Mouse (Mus musculus): Measurements from ENCODE around the gene Aff3. TPM values are rescaled to one million over a fixed set of nuclear protein-coding genes. Genes with fewer than 3 reads are reported as not detected.

Gene Aff3
- polyA plus RNA-seq, 1 experiment from 2014 or later: 33.1 TPM

DNA sequence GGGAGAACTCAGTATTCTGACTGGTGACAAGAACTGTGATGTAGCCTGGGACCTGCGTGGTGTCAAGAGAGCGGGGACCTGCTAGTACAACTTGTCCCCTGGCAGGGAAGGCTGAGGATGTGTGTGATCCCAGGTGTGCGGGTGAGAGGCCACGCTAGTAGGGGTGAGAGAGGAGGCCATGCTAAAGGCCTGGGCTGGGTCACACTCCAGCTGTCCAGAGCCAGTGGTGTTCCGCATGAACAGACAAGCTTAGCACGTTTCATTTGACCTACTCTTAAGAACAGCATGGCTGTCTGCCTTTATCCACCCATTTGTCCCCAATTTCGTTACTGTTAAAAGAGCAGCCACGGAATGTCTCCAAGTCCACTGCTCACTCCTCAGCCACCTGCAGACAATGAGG is 434.7 kb downstream of the Aff3 start:
- peaks cover 3% of the 10 kb centered on the region; the same call in 1 of the 2 replicates for H3K9me3 ChIP-seq (replicated peaks)
- no peak overlapping the region for H3K4me2 ChIP-seq
- 82% methylated on average over 8 of the region's 8 CpGs for WGBS
- no peak overlapping the region for H3K27ac ChIP-seq (replicated peaks)
- H3K9ac ChIP-seq (replicated peaks): no peak overlapping the region
- no peak for ATAC-seq (ENCODE audit: low FRiP score)
- no peaks in the 10 kb centered on the region for H3K27me3 ChIP-seq (replicated peaks)
- peaks cover 7% of the 10 kb centered on the region; the same call in 1 of the 2 replicates for H3K36me3 ChIP-seq
- 0 out of 2 replicates have a peak, but pooled peaks cover 3% of the 10 kb centered on the region for H3K4me1 ChIP-seq
- H3K4me3 ChIP-seq (replicated peaks): no peak overlapping the region

DNA sequence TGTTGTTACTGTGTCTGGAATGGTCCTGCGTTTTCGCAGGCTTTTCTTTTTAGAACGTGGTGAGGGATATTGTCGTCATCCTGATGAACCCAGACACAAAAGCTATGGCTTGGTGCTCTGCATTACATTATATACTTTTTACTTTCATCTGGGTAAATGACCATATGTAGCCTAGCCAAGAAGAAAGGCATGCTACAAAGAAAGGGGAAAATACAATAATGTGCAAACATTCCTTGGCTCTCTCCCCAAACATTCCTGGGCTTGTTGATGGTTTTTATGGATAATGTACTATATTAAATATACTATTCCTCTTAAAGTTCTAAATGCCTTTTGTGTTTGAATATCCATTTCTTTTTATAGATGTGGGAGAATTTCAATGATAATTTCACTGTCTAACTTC is 435.9 kb downstream of the Aff3 start:
- H3K27me3 ChIP-seq (replicated peaks): no peaks in the 10 kb centered on the region
- H3K36me3 ChIP-seq: peaks cover 16% of the 10 kb centered on the region; the same call in 1 of the 2 replicates
- ATAC-seq (ENCODE audit: low FRiP score): no peak
- 91% methylated on average over 4 of the region's 4 CpGs for WGBS
- H3K27ac ChIP-seq (replicated peaks): no peak overlapping the region
- H3K4me3 ChIP-seq (replicated peaks): no peak overlapping the region
- H3K9ac ChIP-seq (replicated peaks): no peak overlapping the region
- no peak overlapping the region for H3K4me2 ChIP-seq
- 0 out of 2 replicates have a peak, but pooled peaks cover 3% of the 10 kb centered on the region for H3K4me1 ChIP-seq
- peaks cover 15% of the 10 kb centered on the region for H3K9me3 ChIP-seq (replicated peaks)

DNA sequence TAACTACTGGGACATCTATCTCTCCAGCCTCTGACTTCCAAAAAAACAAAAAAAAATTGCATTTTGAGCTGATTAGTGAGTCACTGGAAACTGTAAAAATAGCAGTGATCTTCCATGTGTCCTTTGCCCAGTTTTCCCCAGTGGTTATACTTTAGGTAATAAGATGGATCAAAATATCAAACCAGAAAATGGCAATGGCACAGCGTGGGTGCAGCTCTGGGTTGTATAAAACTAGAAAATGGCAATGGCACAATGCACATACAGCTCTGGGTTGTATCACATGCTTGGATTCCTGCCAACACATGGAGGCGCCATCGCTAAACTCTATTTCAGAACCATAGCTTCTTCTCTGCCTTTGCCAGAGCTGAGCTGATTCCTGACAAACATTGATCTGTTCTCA is 439.6 kb downstream of the Aff3 start:
- Histone ChIP-seq H3K4me3 (replicated peaks) (no peak overlapping the region), H3K27ac (replicated peaks) (no peak overlapping the region), H3K9me3 (replicated peaks) (peaks cover 17% of the 10 kb centered on the region), H3K27me3 (replicated peaks) (no peaks in the 10 kb centered on the region), H3K4me2 (no peak overlapping the region), H3K4me1 (no peaks in the 10 kb centered on the region), H3K36me3 (peaks cover 16% of the 10 kb centered on the region; the same call in 1 of the 2 replicates), H3K9ac (replicated peaks) (no peak overlapping the region)
- ATAC-seq (ENCODE audit: low FRiP score): no peak
- 96% methylated on average over 3 of the region's 3 CpGs for whole genome bisulfite sequencing

DNA sequence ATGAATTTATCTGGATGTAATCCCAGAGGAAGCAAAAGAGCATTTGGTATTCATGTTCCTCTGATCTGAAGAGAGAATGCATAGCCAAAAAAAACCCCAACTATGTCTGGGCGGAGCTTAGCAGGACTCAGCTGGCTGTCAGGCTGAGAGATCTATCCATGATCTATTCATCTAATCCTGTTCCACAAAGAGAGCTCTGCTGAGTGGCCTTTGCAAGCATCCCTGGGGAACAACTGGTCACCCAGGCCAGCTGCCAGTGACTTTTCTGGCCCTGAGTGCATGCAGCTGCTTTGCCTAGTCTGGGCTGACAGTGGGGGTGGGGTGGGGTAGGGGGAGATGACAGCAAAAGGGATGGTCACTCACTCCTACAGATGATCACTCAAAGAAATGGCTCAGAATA is 442.6 kb downstream of the Aff3 start:
- Histone ChIP-seq H3K9me3 (replicated peaks) (peaks cover 17% of the 10 kb centered on the region), H3K27me3 (replicated peaks) (no peaks in the 10 kb centered on the region), H3K4me3 (replicated peaks) (no peak overlapping the region), H3K4me1 (0 out of 2 replicates have a peak, but pooled peaks cover 7% of the 10 kb centered on the region), H3K9ac (replicated peaks) (no peak overlapping the region), H3K27ac (replicated peaks) (no peak overlapping the region), H3K4me2 (no peak overlapping the region), H3K36me3 (peaks cover 15% of the 10 kb centered on the region; the same call in 1 of the 2 replicates)
- WGBS: 88% methylated on average over 1 of the region's 1 CpGs
- no peak for ATAC-seq (ENCODE audit: low FRiP score)

DNA sequence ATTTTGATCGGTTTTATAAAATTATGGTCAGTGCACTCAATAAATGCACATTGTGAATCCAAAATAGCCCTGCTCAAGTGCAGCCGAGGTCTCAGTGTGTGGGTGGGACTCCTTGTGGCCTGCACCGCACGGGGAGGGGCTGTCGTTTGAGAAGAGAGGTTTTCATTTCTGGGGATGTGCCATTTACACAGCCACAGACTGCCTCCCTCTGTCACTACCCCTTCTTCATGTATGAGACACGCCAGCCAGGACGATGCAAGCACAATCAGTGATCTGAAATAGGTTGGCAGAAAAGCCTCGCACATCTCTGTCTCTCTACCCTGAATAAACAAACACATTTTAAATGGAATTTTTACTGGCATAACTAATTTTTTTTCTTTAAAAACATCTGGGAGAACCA is 443.3 kb downstream of the Aff3 start:
- 0 out of 2 replicates have a peak, but pooled peaks cover 7% of the 10 kb centered on the region for H3K4me1 ChIP-seq
- H3K27me3 ChIP-seq (replicated peaks): no peaks in the 10 kb centered on the region
- no peak for ATAC-seq (ENCODE audit: low FRiP score)
- no peak overlapping the region for H3K27ac ChIP-seq (replicated peaks)
- H3K36me3 ChIP-seq: 0 out of 2 replicates have a peak, but pooled peaks cover 12% of the 10 kb centered on the region
- H3K4me2 ChIP-seq: no peak overlapping the region
- WGBS: 81% methylated on average over 8 of the region's 8 CpGs
- H3K4me3 ChIP-seq (replicated peaks): no peak overlapping the region
- no peak overlapping the region for H3K9ac ChIP-seq (replicated peaks)
- peaks cover 17% of the 10 kb centered on the region; the same call in 1 of the 2 replicates for H3K9me3 ChIP-seq (replicated peaks)

DNA sequence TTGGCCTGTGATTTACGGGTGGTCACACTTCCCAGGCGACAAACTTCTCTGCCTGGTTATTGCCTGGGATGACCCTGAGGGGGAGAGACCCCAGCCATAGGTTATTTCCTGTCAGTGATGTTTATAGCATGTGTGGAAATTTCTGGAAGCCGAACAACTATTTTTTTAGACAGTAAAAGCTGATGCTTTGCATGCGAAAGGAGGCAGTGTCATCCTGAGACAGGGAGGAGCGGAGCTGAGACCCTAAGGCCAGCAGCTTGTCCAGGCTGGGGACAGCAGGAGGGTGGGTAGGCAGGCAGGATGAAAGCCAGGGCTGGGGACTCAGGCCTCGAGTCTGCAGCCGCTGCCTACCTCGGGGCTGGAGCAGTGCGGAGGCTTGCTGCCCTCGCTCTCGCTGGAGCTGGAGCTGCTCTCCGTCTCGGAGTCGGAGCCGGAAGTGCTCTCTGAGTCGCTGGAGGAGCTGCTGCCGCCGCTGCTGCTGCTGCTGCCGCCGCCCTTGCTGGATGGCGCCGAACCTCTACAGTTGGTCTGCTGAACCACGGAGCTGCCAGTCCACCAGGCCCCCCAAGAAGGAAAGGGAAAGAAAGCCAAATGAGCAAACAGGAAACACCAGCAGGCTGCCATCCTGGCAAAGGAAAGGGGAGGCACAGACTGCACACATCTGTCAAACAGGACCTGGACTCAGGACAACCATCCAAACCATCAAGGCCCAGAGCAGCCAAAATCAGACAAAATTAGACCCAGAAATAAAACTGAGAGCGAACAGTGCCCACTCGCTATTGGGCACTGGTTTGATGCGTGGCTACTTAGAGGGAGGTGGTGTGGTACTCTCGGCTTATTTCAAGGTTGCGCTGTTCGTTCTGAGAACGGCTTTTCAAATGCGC is 446.6 kb downstream of the Aff3 start:
- Histone ChIP-seq H3K9me3 (replicated peaks) (no peaks in the 10 kb centered on the region), H3K4me2 (peak overlapping the region; percentile 41), H3K9ac (replicated peaks) (peak overlapping the region; percentile 32; the same call in 1 of the 2 replicates), H3K4me3 (replicated peaks) (no peak overlapping the region), H3K4me1 (peaks cover 17% of the 10 kb centered on the region), H3K27me3 (replicated peaks) (no peaks in the 10 kb centered on the region), H3K36me3 (no peaks in the 10 kb centered on the region), H3K27ac (replicated peaks) (peak overlapping the region; percentile 63)
- ATAC-seq (ENCODE audit: low FRiP score): peak; percentile 36; the same call in 1 of the 2 replicates
- 60% methylated on average over 31 of the region's 31 CpGs for WGBS

DNA sequence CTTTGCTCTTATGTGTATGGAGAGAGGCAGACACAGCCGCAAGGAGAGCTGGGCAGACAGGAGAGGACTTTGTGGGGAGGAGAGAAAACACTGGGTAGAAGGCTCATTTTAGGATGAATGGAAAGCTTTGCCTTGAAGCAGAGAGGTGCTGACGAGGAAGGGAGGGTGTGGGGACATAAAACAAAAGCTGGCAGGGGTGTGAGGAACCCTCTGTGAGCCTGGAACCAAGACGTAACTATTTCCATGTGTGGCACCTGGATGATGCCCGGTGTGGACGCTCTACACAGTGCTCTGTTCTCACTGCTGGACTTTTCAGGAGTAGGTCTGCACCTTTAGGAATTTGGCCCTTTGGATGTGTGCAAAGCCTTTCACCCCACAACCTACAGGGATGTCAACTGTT is 447.7 kb downstream of the Aff3 start:
- no peak for ATAC-seq (ENCODE audit: low FRiP score)
- no peak overlapping the region for H3K27ac ChIP-seq (replicated peaks)

DNA sequence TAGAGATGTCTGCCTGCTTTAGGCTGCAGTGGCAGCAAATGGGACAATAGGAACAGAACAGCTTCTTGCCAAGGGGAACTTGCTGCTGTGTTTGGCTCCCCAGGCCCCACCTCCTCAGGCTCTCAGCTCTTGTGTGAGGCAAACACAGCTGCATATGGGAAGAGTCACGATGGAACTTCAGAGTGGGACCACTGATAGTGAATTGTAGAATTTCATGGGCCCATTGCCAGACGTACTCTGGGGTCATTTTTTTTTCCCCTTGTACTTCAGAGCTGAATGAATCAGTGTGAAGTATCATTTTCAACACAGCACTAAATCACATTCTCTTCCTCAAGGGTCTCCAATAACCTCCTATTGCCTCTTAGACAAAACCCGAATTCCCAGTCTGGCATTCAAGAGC is 451.4 kb downstream of the Aff3 start:
- WGBS: 39% methylated on average over 3 of the region's 3 CpGs
- Histone ChIP-seq H3K9ac (replicated peaks) (no peak overlapping the region), H3K27ac (replicated peaks) (no peak overlapping the region), H3K36me3 (peaks cover 10% of the 10 kb centered on the region; the same call in 1 of the 2 replicates), H3K4me1 (peaks cover 18% of the 10 kb centered on the region), H3K4me2 (no peak overlapping the region), H3K4me3 (replicated peaks) (no peak overlapping the region), H3K9me3 (replicated peaks) (no peaks in the 10 kb centered on the region), H3K27me3 (replicated peaks) (no peaks in the 10 kb centered on the region)
- no peak for ATAC-seq (ENCODE audit: low FRiP score)

More for the DNA sequence above, 447.7 kb downstream of the Aff3 start:
- no peak overlapping the region for H3K4me2 ChIP-seq
- no peaks in the 10 kb centered on the region for H3K27me3 ChIP-seq (replicated peaks)
- WGBS: 68% methylated on average over 5 of the region's 5 CpGs
- no peak overlapping the region for H3K4me3 ChIP-seq (replicated peaks)
- H3K36me3 ChIP-seq: no peaks in the 10 kb centered on the region
- peaks cover 17% of the 10 kb centered on the region for H3K4me1 ChIP-seq
- no peak overlapping the region for H3K9ac ChIP-seq (replicated peaks)
- no peaks in the 10 kb centered on the region for H3K9me3 ChIP-seq (replicated peaks)

DNA sequence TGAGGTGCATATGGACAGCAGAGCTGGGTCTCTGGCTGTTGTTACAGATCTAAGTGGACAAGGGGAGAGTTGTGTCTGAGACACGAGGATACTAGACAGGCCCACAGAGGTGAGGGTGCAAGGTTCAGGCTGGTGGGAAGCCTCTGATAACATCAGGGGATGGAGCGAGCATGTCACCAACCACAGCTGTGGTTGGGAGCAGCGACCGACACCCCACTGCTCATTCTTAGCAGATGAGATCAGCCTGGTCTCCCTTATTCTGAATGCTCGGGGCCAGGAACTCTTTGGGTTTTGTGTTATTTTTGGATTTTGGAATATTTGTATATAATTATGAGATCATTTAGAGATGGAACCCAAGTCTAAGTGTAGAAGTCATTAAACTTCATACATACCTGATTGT is 452.4 kb downstream of the Aff3 start:
- Histone ChIP-seq H3K36me3 (peaks cover 16% of the 10 kb centered on the region; the same call in 1 of the 2 replicates), H3K9ac (replicated peaks) (no peak overlapping the region), H3K4me1 (peaks cover 16% of the 10 kb centered on the region), H3K27me3 (replicated peaks) (no peaks in the 10 kb centered on the region), H3K4me3 (replicated peaks) (no peak overlapping the region), H3K9me3 (replicated peaks) (no peaks in the 10 kb centered on the region), H3K27ac (replicated peaks) (no peak overlapping the region), H3K4me2 (no peak overlapping the region)
- ATAC-seq (ENCODE audit: low FRiP score): no peak
- WGBS: 88% methylated on average over 5 of the region's 5 CpGs

DNA sequence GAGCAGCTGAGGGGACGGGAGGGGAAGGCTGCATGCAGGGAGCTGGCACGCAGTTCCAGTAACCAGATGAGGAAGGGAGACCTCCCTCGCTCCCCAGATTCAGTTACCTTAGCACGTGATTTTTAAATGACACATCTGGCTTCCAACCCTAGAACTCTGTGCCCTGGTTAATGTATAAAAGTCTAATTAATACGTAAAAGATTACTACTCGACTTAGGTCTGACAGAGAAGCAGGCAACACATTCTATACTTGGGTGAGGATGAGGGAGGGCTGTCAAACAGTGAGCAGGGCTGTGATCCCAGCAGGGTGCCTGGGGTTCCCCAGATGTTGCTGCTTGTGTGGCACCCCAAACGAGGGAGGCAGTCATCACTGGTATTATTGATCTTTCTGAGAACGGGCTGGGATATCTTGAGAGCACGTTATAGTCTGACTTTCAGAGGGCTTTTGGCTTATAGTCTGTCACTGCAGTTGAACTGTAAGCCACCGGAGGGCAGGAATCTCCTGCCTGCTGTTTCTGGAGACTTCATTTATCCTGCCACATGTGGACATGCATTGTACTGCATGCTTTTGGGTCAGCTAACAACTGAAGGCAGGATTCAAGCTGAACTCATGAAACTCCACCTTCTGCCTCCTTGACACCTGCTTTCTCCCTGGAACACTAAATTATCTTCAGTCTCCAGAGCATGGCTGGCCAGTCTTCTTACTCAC is 462.1 kb downstream of the Aff3 start:
- Histone ChIP-seq H3K27me3 (replicated peaks) (no peaks in the 10 kb centered on the region), H3K4me1 (peaks cover 42% of the 10 kb centered on the region), H3K4me3 (replicated peaks) (no peak overlapping the region), H3K36me3 (peaks cover 5% of the 10 kb centered on the region; the same call in 1 of the 2 replicates), H3K9ac (replicated peaks) (no peak overlapping the region), H3K4me2 (no peak overlapping the region), H3K27ac (replicated peaks) (no peak overlapping the region), H3K9me3 (replicated peaks) (no peaks in the 10 kb centered on the region)
- WGBS: 77% methylated on average over 10 of the region's 10 CpGs
- no peak for ATAC-seq (ENCODE audit: low FRiP score)

DNA sequence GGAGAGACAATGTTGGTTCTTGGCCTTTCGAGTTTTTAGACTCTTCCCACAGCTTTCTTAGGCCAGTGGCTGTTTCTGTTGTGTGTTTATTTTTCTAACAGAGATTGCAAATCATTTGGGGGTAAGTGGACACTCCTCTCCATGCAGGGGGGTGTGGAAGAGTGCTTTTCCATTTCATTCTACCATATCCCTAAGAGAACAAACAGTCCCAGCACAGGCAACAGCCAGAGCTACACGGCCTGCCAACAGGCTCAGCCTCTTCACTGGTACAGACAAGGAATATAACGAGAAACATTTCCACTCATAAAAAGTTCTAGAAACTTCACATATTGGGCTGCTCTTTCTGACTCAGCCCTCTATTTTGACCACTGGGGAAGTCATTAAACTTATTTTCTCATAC is 463.0 kb downstream of the Aff3 start:
- Histone ChIP-seq H3K4me2 (no peak overlapping the region), H3K9ac (replicated peaks) (no peak overlapping the region), H3K36me3 (no peaks in the 10 kb centered on the region), H3K27ac (replicated peaks) (no peak overlapping the region), H3K4me1 (peaks cover 44% of the 10 kb centered on the region), H3K4me3 (replicated peaks) (no peak overlapping the region), H3K9me3 (replicated peaks) (no peaks in the 10 kb centered on the region), H3K27me3 (replicated peaks) (no peaks in the 10 kb centered on the region)
- 87% methylated on average over 3 of the region's 3 CpGs for WGBS
- no peak for ATAC-seq (ENCODE audit: low FRiP score)
